Mouse (Mus musculus) spleen, postnatal 36 days (tissue): ENCODE data around the gene 4930513O06Rik.

Experiments
- DNase-seq, 2 experiments: peaks; one replicate each; pipeline ENCODE4 v3.0.0; 2022; ENCODE audit warnings: low spot score in 2 of 2, mixed read lengths in 1 of 2

Gene 4930513O06Rik

DNA sequence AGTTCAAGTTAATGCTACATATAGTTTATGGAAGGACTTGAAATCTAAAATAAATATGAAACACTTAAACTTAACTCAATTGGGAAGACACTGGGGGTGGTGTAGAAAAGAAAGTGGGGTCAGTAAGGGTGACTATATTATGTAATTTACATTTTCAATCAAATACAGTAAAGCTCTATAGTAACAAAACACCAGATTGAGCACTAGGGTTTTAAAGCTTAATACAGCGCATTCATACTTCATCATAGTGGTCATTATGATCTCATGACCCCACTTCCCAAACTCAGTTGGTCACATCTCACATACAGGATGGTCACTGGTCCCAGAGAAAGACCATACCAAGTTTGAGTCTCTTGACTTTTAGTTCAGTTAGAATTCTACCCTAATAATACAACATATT, at the start of gene 4930513O06Rik:
Gene 4930513O06Rik (plus strand): TSS at position 301 of the 400 bp plus-strand sequence.
- DNase-seq = no peak

DNA sequence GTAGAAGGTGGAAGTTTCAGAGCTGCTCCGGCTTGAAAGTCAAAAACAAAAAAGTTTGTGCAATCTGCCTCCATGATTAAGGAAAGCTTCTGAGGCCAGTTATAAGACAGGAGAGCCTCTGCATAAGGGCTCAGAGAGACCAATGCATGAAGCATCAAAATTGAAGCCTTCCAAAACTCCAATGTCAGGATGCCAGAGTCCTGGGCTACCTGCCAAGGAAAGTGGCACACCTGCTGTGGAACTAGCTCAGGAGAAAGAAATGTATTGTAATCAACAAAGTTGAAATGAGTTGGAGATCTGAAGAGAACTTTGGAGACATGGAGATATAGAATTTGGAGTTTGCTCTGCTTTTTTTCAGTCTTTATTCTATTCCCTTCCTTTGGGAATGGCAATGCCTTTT, 48.4 kb upstream of the 4930513O06Rik start:
- no peak for DNase-seq

DNA sequence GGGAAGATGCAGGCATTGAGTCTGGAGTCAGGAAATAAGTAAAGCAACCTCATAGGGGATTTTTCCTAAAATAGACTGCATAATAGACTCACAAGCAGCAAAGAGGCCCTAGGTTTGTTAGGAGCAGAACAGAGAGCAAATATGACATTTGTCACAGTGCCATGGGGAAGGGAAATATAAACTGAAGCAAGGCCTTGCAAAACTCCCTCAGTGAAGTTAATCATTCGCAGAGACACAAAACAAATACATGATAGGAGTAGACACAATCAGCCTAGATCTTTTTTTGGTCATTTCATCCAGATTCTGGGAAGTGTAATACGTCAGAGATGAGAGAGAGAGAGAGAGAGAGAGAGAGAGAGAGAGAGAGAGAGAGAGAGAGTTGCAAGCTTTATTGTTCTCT, 46.7 kb upstream of the 4930513O06Rik start:
- DNase-seq = no peak

DNA sequence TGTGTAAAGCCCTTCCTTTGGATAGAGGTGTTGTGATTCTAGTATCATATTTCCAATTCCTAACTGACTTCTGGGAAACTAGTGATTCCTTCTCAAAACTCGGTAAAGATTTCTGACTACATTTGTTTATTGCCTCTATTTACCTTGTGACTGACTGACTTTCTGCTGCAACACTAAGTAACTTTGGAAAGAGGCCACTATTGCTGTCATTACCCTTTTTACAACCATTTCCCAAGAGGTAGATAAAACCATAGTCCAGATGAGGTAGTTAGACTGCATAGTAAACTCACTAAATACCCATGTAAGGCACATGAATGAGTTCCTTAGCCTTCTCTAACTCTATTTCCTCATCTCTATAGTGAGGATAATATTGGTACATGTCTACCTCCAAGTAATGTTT, 44.9 kb upstream of the 4930513O06Rik start:
- DNase-seq = no peak

DNA sequence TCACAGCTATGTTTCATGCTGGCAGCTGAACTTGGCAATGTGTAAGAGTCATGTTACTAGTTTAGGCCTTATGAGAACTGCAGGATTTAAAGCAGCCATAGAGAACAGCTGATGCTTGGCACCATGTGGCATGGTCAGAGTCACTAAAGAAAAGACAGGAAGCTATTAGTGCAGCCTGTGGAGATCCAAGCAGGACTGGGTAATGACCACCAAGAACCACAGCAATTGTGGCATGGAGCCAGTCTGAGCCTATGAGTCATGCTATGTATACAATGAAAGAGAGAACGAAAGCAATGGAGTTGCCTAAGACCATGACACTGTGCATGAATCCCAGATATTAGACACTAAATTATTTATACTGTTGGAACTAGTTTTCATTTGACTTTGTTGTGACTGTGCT, 34.1 kb upstream of the 4930513O06Rik start:
- no peak for DNase-seq

DNA sequence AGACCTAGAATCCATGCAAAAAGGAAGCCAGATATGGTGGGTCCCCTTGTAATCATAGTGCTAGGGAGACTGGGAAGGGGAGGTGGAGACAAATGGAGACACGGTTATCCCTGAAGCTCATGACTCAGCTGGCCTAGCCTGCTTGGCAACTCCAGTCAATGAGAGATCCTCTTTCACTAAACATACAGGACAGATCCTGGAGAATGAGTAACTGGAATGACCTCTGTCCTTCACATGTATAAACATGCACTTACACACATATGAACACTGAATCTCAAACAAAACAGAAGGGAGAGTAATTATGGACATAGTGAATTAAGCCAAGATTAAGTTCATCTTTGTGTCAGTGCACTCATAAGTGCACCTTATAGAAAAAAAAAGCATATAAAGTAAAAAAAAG, 32.9 kb upstream of the 4930513O06Rik start:
- no peak for DNase-seq

DNA sequence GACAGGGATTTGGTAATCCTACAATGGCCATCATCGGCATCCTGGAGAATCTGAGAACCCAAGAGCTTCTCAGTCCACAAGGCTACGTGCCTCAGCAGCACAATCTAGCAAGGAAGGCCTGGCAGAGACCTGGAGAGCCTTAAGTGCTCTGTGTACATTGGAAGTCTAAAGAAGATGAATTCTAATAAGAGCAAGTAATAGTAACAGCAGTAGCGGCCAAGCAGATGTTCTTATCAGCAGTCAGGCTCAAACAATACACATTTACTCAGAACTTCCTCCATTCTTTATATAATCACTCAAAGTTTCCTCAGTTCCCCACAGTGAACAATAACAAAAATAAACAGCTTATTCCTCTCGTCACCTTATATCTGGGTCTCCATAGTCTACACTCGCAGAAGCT, 22.0 kb upstream of the 4930513O06Rik start:
- DNase-seq = no peak

DNA sequence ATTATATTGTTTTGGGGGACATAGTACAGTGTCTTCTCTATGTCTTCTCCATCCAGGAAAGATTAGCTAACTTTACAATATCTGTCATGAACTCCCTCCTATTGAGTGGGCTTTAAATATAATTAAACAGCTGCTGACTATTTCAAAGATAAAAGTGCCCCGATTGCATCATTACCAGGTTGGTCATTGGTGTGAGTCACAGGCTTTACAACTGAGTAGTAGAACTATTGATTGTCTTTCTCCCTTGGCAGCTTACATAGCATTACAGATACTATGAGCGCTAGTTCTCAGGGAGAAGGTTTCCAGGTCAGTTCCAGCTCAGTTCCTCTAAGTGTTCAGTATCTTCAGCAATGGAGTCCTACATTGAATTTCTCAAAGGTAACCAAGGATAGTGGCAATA, 7.5 kb upstream of the 4930513O06Rik start:
- no peak for DNase-seq

DNA sequence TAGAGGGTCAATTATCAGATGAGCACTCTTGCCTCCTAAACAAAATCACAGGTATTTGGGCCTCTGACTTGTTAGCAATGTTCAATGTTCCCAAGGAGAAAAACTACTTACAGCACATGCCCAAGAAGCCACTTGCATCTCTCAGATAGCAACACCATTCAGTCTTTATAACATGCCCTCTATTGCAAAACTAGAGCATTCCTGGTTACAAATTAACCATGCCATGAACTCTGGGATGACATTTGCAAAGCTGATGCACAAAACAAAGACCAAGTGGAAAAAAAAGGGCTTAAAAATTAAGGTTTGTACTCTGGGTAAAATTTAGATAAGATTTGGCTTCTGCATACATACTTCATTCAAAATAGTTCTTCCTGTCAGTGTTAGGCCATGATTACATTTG, 966 bp upstream of the 4930513O06Rik start, which contains the start of gene Serpina7:
Gene Serpina7 (minus strand): TSS at position 160 of the 400 bp plus-strand sequence.
- no peak for DNase-seq

DNA sequence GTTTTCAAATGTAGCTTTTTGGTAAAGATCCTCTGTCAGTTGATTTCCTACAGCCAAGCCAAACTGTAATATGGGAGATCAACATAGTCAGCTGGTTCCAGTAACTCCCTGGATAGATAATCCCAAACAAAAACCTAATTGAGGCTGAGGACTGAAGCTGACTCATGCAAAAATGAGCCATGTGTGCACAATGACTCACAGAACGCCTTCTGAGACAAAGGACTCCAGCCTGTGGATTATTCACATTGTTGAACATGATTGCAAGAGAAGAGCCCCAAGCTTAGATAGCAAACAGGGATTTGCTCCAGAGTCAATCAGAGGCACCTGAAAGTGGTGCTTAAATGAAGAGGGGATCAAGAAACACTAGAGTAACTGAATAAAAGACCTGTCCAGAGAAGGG, 11.2 kb downstream of the 4930513O06Rik start:
- DNase-seq = no peak

DNA sequence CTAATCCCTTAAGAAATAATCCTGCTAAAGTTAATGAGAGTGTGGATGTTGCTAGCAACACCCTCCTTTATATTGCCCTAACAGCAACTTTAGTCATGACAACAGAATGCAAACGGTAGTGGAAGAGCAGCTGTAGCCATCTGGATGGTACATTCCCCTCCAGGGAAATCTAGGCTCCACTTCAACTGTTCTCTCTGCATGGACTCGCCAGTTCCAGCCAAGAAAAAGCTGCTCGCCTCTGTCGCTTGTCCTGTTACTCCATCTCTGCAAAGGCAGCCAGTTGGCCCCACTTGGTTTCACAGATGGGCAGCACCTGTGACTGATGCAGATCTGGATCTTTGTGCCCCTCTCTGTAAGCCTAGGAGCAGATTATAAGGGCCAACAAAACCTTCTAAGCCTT, 48.0 kb downstream of the 4930513O06Rik start:
- no peak for DNase-seq
